Mouse (Mus musculus) hematopoietic multipotent progenitor cell, adult 10-12 weeks (in vitro differentiated cells): Measurements from ENCODE around the gene Ctsd. TPM values are rescaled to one million over a fixed set of nuclear protein-coding genes. Genes with fewer than 3 reads are reported as not detected.

Experiments used
- polyA plus RNA-seq: library from polyadenylated mRNA; stranded (reverse); fragments of >175 nt; gene quantifications from 2 replicates; pipeline ENCODE4 v1.2.3, GENCODE M21; 2012; ENCODE audit warnings: low replicate concordance

The Ctsd gene
- 105 and 131 TPM in 2 replicates for polyA plus RNA-seq

DNA sequence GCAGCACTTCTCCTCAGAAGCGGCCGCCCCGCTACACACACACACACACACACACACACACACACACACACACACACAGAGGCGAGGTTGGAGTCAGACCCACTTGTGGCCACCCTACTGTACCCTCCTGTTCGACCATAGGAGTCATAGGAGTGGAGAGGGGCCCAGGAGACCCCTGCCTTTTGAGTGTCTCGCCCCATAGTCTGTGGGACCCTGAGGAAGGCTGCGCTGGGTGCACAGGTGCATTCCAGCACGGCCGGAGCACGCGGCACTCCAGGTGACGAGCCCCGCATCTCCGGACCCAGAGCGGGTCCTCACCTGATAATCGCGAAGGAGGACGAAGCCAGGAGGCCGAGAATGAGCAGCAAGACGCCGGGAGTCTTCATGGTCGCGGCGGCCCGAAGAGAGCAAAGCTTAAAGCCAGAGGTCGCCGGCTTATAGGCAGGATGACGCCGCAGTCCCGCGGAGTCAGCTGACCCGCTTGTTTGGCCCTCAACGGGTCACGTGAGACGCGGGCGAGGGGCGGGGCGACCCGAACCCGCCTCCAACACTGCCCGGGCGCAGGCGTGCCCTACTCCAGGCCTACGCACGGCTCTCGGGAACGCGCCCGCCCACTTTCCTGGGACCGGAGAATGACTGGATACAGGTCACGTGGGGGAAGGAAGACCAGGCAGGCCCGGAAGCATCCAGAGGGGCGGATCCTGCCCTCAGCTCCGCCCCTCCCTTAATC is at the start of gene Ctsd:
Gene Ctsd, minus strand, starts transcription at position 620 of the 730 bp plus-strand sequence.

DNA sequence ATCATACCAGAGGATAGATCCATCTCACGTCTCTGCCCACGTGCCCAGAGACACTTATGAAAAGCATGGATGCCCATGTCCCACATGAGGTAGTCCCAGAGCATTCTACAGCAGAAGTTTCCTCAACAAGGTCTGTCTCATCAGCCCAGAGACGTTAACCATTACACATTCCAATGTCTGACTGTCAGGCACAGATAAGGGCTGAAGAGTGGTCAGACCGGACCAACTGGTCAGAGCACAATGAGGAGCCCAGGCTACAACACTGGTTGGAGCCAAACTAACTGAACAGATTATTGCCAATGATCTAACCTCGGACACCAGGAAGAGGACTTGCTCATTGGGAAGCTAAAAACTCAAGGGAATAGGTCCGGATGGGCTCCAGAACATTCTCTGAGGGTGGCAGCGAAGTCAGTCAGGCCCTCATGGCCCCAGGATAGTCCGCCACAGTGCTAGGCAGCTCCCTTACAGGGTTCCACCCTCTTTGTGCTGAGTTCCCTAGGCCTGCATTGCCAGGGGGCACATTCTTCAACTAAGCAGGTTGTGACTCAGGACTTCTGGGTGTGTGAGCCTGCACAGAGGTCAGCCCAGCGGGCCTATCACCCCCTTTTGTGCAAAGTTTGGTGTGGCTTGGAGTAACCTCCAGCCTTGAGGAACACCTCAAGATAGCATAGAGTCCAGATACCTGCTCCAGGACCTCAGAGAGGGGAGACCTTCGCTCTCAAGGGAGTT is 46.5 kb upstream of the Ctsd start, which contains the start of gene Syt8:
Gene Syt8, plus strand, starts transcription at position 714 of the 729 bp plus-strand sequence.

DNA sequence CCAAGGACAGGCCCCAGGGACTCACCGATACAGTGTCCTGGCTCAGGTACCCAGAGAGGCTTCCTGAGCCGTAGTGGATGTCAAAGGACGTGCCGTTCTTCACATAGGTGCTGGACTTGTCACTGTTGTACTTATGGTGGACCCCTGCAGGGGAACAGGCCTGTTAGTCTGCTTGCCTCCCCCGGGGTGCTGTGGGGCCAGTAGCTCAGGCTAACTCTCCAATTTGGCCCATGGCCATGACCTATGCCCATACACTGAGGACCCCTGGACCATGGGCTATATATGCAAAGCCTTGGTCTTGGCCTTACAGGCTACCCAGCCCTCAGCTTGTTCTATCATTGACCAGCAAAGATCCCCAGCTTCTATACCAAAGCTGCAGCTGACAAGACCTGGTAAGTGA is 5.3 kb downstream of the Ctsd start, which contains the start of gene Gm49369:
Gene Gm49369, minus strand, starts transcription at position 101 of the 400 bp plus-strand sequence.

DNA sequence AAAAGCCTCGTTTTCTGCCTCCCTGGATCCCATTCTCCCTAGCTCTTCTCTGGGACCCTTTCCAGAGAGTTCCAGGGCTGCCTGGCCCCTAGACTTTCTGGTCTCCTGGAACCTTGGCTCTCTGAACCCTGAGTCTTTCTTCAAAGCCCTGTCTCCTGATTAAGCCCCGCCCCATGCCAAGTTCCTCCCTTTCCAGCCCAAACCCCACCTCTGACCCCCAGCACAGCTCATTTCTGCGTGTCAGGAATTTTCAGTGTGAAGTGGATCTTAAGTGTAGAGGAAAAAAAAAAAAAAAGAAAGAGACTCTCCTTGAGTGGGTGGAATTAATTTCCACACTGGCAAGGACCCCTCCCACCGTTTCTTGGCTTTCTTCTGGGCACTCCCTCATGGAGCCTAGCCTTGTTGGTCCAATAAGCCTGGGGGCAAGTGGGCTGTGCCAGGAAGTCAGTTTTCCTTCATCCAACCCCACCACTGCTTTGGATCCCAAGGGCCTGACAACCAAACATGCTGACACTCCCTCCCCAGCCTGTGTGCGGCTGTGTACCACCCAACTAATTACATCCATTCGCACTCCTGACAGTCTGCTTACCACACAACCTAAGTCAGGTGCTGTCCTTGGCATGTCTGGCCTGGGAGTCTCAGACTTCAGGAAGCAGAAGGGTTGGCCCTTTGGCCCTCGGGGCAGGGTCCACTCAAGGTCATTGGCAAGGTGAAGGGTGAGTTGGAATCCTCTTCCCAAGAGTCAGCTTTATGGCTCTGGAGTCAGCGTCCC is 14.0 kb downstream of the Ctsd start, which contains the start of gene Ifitm10:
Gene Ifitm10, minus strand, starts transcription at position 113 of the 772 bp plus-strand sequence.

Other genes starting within 250 kb of the Ctsd start
- not detected in 2 replicates for gene Gm45337, start 243.4 kb downstream of the Ctsd start, polyA plus RNA-seq
- gene Gm29735, start 230.9 kb downstream of the Ctsd start, polyA plus RNA-seq = not detected in 2 replicates
- gene Gm4553, start 222.3 kb downstream of the Ctsd start, polyA plus RNA-seq = not detected in 2 replicates
- gene Krtap5-2, start 212.0 kb downstream of the Ctsd start, polyA plus RNA-seq = not detected in 2 replicates
- gene Gm10153, start 197.6 kb downstream of the Ctsd start, polyA plus RNA-seq = not detected in 2 replicates
- not detected in 2 replicates for gene Krtap5-3, start 186.7 kb downstream of the Ctsd start, polyA plus RNA-seq
- not detected in 2 replicates for gene Gm7579, start 176.2 kb downstream of the Ctsd start, polyA plus RNA-seq
- gene Krtap5-5, start 158.1 kb downstream of the Ctsd start, polyA plus RNA-seq = not detected in 2 replicates
- gene Gm40460, start 147.0 kb downstream of the Ctsd start, polyA plus RNA-seq = not detected in 2 replicates
- not detected in 2 replicates for gene Gm2431, start 129.7 kb downstream of the Ctsd start, polyA plus RNA-seq
- not detected in 2 replicates for gene Gm4559, start 113.7 kb downstream of the Ctsd start, polyA plus RNA-seq
- not detected in 2 replicates for gene Krtap5-1, start 90.9 kb downstream of the Ctsd start, polyA plus RNA-seq
- not detected in 2 replicates for gene Krtap5-4, start 84.5 kb downstream of the Ctsd start, polyA plus RNA-seq
- 41.9 and 231 TPM in 2 replicates for gene Ifitm10, start 14.3 kb downstream of the Ctsd start, polyA plus RNA-seq
- 54.8 and 139 TPM in 2 replicates for gene Gm49369, start 5.4 kb downstream of the Ctsd start, polyA plus RNA-seq
- 0.15 and 1.6 TPM in 2 replicates for gene Syt8, start 46.8 kb upstream of the Ctsd start, polyA plus RNA-seq
- gene Tnni2, start 53.8 kb upstream of the Ctsd start, polyA plus RNA-seq = 2.4 and 11.7 TPM in 2 replicates
- gene Lsp1, start 72.8 kb upstream of the Ctsd start, polyA plus RNA-seq = 568 and 613 TPM in 2 replicates
- 4.0 and 7.6 TPM in 2 replicates for gene Tnnt3, start 110.8 kb upstream of the Ctsd start, polyA plus RNA-seq
- 12.9 and 28.3 TPM in 2 replicates for gene Mrpl23, start 144.6 kb upstream of the Ctsd start, polyA plus RNA-seq